Mouse (Mus musculus): ENCODE measurements around the gene Slc3a2.

DNA sequence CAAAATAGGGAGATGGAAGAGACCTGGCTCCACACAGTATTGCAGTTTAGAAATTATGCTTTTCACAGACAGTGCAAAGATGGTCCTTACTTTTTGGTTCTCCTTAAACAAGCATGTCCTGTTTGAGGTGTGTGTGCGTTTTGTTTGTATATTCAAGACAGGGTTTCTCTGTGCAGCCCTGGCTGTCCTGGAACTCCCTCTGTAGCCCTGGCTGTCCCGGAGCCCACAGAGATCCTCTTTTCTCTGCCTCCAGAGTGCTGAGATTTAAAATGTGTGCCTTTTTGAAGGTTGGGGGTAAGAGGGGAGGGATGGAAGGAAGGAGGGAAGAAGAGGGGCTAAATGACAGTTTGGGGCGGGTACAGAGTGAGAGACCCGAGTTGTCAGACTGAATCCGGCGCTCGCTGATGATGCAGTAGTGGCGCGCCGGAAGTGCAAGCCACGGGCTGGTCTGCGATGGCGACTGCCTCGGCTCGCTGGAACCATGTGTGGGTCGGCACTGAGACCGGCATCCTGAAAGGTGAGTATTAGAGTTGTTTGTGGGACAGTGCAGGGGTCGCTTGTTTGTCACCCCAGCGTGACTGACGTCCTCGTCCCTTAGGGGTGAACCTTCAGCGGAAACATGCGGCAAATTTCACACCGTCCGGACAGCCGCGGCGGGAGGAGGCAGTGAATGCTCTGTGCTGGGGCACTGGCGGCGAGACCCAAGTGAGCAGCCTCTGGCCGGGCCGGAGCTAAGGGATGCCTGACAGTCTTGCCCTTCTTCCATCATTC, 12.4 kb upstream of the Slc3a2 start, which contains the start of gene Wdr74:
- TF ChIP-seq CTCF (IDR thresholded peaks at IDR 0.05) (no peak), EP300 (IDR thresholded peaks at IDR 0.05) (no peak)
